Mouse (Mus musculus) bone marrow, adult 2 months (tissue): ENCODE measurements around the gene Epha1. TPM values are rescaled to one million over a fixed set of nuclear protein-coding genes. Genes with fewer than 3 reads are reported as not detected.

Experiments used
- H3K27ac ChIP-seq: fragments of 200-500 bp; 2 replicates; pipeline ENCODE4 v1.5.1; 2012; ENCODE audit warnings: low read depth, mild to moderate bottlenecking, control low read depth, inconsistent platforms, low read length; ENCODE audit not compliant: control insufficient read depth, poor library complexity, insufficient read depth
- H3K4me1 ChIP-seq: fragments of 200-500 bp; 2 replicates; pipeline ENCODE4 v1.6.1; 2011; ENCODE audit warnings: low read length; ENCODE audit not compliant: control insufficient read depth, insufficient read depth
- H3K4me3 ChIP-seq: fragments of 200-500 bp; replicated peaks from 2 replicates; pipeline ENCODE3; 2011; ENCODE audit warnings: mild to moderate bottlenecking, low read depth, low read length, control low read depth; ENCODE audit not compliant: control insufficient read depth
- CTCF ChIP-seq: fragments of 200-500 bp; IDR thresholded peaks from 2 replicates; pipeline ENCODE4 v1.5.1; 2011; ENCODE audit warnings: low read length, control low read depth; ENCODE audit not compliant: control insufficient read depth, insufficient read depth
- POLR2A ChIP-seq: fragments of 200-500 bp; IDR thresholded peaks from 2 replicates; pipeline ENCODE4 v1.6.1; 2011; ENCODE audit warnings: low read depth, mild to moderate bottlenecking, control low read depth, low read length, borderline replicate concordance; ENCODE audit not compliant: control insufficient read depth
- WGBS: fragments of 180-500 bp; shearing (Covaris S2); methylation state at CpG from one replicate; pipeline ENCODE4 v1.1.7; 2018; 5-methylcytosine and 5-hydroxymethylcytosine counted together
- polyA plus RNA-seq: library from polyadenylated mRNA; stranded (reverse); fragments of >200 nt; gene quantifications from 2 replicates; pipeline ENCODE4 v1.2.4, GENCODE M21; 2011; ENCODE audit warnings: low replicate concordance; ENCODE audit not compliant: missing spikeins, insufficient read depth, insufficient read length

Epha1 gene
- polyA plus RNA-seq, 1 experiment, result not detected

DNA sequence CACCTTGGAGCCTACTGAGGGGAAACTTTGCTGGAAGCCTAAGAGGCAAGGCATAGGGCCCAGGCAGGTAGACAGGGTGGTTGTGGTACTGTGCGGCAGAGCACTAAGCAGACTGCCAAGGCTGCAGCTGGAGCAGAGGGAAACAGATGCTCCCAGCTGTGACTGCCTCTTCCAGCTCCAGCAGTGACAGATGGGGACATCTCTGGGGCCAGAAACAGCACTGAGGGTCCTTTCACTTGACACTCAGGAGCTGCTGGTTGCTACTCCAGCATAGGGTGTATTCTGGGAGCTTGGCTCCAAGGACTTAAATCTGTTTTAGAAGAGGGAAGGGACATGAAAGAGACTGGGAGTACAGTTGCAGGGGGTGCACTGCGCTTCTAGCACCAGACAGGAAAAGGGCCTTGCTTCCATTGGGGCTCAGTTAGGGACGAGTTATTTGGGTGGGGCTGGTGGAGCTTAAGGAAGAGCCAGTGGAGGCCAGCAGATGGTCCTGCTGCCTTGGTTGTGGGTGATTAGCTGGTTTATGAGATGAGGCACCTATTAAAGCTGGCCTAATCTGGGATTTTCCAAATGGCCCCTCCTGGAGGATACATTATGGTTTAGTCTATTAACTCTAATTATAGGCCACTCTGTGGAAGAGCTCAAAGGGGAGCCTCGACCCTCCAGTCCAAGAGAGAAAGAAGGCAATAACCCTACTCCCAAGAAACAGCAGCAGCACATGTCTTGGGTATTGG lies 2.3 kb downstream of the Epha1 start:
- H3K27ac ChIP-seq, result no peak overlapping the region
- H3K4me1 ChIP-seq, result no peaks in the 10 kb centered on the region; the same call in 1 of the 2 replicates
- 72% methylated on average over 4 of the region's 4 CpGs for WGBS

DNA sequence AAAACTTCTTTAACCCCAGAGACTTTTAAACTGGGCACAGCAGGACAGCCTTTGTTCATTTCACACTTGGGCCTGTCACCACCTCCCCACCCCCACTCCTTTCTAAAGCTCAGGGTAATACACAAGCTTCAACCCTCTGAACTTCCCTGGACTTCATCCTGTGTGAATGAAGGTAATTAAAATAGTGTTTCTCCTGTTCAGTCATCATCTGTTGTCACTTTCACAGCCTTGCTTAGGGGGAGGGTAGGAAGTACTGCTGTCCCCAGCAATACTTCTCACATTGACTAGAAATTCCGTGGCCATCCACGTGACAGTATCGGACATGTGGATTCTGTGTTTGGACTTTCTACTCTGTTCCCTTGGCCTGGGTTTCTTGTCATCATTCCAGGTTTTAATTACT lies 3.2 kb downstream of the Epha1 start:
- TF ChIP-seq CTCF (no peak), POLR2A (no peak)
- H3K4me1 ChIP-seq, result no peaks in the 10 kb centered on the region; the same call in 1 of the 2 replicates
- H3K4me3 ChIP-seq, result no peak overlapping the region
- WGBS, result 72% methylated on average over 3 of the region's 3 CpGs
- no peak overlapping the region for H3K27ac ChIP-seq

More for the DNA sequence above, 2.3 kb downstream of the Epha1 start:
- no peak for TF ChIP-seq POLR2A
- TF ChIP-seq CTCF, result no peak
- H3K4me3 ChIP-seq, result no peak overlapping the region

DNA sequence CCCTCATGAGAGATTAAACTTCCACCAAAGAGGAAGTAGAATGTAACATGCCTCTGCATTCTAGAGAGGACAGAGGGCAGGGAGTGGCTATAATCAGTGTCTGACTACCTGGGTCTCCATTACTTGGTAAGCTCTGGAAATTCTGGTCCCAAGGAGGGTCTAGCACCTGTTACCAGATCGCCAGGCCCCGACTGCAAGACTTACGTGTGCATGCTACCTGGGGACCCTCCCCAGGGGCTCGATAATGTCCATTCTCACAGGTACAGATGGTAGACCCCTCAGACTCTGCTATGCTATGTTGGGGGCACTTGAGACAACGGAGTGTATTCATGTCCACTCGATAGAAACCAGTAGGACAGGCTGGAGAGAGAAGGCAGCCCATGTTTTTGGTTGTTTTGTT lies 7.9 kb downstream of the Epha1 start:
- WGBS, result 82% methylated on average over 6 of the region's 6 CpGs
- TF ChIP-seq POLR2A (no peak), CTCF (no peak)
- Histone ChIP-seq H3K4me1 (no peaks in the 10 kb centered on the region), H3K27ac (no peak overlapping the region), H3K4me3 (no peak overlapping the region)

DNA sequence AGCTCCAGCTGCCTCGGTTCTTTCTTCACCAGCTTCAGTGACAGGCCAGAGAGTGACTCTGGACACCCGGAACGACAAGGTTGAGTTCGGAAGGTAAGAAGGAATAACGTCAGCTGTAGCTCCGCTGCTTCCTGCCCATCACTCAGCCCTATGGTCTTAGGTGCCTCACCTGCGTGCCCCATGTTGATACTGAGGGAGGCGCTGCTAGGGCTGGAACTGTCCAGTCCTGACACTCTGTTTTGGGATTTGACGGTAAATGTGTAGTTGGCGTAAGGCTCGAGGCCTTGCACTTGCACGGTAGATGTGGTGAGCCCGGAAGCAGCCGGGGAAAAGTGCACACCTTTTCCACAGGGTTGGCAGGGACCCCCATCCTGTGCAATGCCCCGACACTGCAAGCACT lies 8.5 kb downstream of the Epha1 start:
- Histone ChIP-seq H3K4me3 (no peak overlapping the region), H3K27ac (no peak overlapping the region), H3K4me1 (no peaks in the 10 kb centered on the region)
- TF ChIP-seq CTCF (no peak), POLR2A (no peak)
- WGBS, result 91% methylated on average over 15 of the region's 15 CpGs

DNA sequence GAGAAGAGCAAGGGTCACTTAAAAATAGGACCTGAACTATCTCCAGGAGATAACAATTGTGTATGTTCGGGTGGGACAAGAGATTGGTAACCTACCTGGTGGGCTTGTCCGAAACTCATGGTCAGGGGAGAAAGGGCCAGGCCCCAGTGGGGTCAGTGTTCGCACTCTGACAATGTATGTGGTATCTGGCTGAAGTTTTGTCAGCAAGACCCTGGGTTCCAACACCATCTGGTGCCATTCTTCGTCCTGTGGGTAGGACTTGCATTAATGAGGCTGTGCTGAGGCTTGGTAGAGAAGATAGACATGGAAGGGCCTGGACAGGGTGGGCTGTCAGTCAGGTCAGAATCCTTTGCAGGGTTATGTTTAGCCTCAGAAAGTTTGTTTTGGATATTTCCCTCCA lies 9.0 kb downstream of the Epha1 start:
- Histone ChIP-seq H3K4me3 (no peak overlapping the region), H3K4me1 (no peaks in the 10 kb centered on the region), H3K27ac (no peak overlapping the region)
- TF ChIP-seq POLR2A (no peak), CTCF (no peak)
- WGBS, result 73% methylated on average over 4 of the region's 4 CpGs

DNA sequence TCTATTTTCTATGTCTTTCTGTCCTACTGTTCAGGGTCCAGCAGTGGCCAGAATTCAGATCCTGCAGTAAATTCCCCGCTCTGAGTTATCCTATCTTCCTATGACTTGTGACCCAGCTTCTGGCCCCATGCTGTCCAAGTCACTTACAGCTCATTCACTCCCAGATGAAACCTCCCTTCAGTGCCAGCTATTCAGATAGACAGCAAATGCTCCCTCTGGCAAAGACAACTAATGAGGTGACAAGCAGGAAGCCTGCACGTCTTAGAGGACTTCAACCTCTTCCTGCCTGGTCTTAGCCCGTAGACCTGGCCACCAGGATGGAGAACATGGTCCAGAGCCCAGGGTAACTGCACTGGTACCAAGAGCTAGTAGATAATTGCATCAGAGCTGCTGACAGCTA lies 10.1 kb downstream of the Epha1 start:
- TF ChIP-seq POLR2A (no peak), CTCF (no peak)
- H3K27ac ChIP-seq, result no peak overlapping the region
- no peak overlapping the region for H3K4me3 ChIP-seq
- no peaks in the 10 kb centered on the region for H3K4me1 ChIP-seq
- 34% methylated on average over 3 of the region's 3 CpGs for WGBS

DNA sequence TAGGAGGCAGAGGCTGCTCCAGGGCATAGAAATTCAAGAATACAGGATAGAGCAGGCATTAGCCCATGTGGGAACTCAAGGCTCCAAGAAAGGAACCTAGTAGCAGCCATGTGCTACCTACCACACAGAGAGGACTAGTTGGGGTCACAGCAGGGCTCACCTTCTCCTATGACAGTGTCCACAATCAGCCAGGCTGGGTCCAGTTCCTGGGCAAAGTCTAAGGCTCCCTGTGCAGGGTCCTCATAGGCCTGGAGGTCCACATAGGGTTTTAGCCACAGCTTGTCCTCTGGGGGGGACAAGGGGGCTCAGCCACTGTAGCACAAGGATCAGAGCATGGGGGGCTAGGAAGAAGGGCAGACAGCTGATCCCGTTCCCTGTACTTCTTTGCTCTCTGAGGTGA lies 10.6 kb downstream of the Epha1 start:
- Histone ChIP-seq H3K27ac (no peak overlapping the region), H3K4me1 (no peaks in the 10 kb centered on the region), H3K4me3 (no peak overlapping the region)
- 64% methylated on average over 1 of the region's 1 CpGs for WGBS
- no peak for TF ChIP-seq CTCF
- TF ChIP-seq POLR2A, result no peak

DNA sequence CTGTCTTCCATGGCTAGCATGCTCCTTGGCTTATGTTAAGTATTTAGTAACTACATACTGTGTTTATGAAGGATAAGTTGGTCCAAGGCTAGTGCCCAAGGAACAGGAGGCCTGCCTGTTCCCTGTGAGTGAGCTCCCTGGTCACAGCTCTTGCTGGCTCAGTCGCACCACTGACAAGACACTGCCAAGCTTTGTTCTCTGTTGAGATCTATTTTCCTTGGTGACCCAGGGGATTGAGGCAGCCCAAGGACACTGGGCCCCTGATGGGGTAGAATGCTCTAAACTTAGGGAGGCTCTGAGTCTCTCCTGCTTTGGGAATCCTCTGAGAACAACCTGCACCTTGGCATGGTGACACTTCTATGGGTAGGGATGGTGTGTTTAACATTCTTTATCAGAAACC lies 11.0 kb downstream of the Epha1 start:
- no peaks in the 10 kb centered on the region for H3K4me1 ChIP-seq
- H3K4me3 ChIP-seq, result no peak overlapping the region

More for the DNA sequence above, 11.0 kb downstream of the Epha1 start:
- no peak overlapping the region for H3K27ac ChIP-seq
- WGBS, result 56% methylated on average over 1 of the region's 1 CpGs
- TF ChIP-seq CTCF (no peak), POLR2A (no peak)
